In the genomic region with DNA sequence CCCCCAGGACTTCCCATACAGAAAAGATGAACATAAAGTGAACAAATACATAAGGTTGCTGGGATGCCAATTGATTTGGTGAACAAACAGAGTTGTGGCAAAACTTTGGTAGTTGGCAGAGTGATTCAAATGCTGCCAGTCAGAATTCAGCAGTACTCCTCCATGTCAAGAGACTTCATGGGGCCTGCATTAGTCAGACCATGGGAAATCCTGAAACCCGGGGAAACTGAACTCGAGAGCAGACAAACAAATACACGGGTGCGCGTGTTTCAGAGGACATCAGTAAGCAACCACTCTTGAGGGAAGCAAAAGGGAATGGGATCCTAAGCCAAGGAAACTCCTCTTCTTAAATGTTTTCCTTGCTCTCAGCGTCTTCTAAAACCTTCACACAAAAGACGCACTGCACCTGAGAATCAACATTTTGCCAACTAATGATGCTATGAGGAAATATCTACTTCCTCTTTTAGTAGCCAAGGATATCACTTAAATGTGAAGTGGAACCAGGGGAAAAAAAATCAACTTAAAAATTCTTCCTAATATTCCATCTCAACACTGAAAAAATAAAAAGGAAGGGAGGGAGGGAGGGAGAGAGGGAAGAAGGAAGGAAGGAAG, we compare ENCODE assay signal across 27 mouse cellular contexts.
A peak's percentile ranks its signal among the peaks of the same experiment; 100 is the strongest.
DNase-seq lines count a peak whose midpoint lies in the region; ATAC-seq and TF ChIP-seq lines count a peak whose summit lies in the region.
"Had no signal": no experiment of that assay in that cellular context is flagged by ENCODE, and none has a peak within 500 bp of the region (broad histone marks: within the 10 kb centered on the region; RNA-seq: fewer than 3 reads in every experiment).

No protein-coding gene starts in this region.

- peak; percentile 94 for ATAC-seq in megakaryocyte progenitor cell, adult 5-6 weeks (replicated peaks; ENCODE audit: poor library complexity)
- no peak for ATAC-seq in intestine, postnatal 0 days
- ATAC-seq: inflammation-experienced regulatory T-cells, adult 6 months had no signal

- no peak overlapping the region for H3K9ac ChIP-seq in intestine, postnatal 0 days (ENCODE audit: low read depth, low read length)
- H3K9ac ChIP-seq: embryonic facial prominence, embryonic 15.5 days; forebrain, embryonic 13.5 days; heart, embryonic 13.5 days; hindbrain, embryonic 15.5 days; liver, embryonic 14.5 days; midbrain, embryonic 12.5 days; neural tube, embryonic 12.5 days had no signal

- 86% methylated on average over 7 of the region's 7 CpGs for WGBS in thymus, adult 2 months
- WGBS in bone marrow, adult 2 months, result 56% methylated on average over 7 of the region's 7 CpGs
- WGBS in intestine, postnatal 0 days, result 89% methylated on average over 7 of the region's 7 CpGs

- H3K4me3 ChIP-seq in thymus, adult 2 months (ENCODE audit: control insufficient read depth, insufficient read depth, low read length), result no peak overlapping the region
- H3K4me3 ChIP-seq in bone marrow, adult 2 months (replicated peaks; ENCODE audit: control insufficient read depth, low read depth, low read length), result no peak overlapping the region
- no peak overlapping the region for H3K4me3 ChIP-seq in intestine, postnatal 0 days (ENCODE audit: low read depth, low read length)
- H3K4me3 ChIP-seq: embryonic facial prominence, embryonic 10.5 days; embryonic facial prominence, embryonic 15.5 days; forebrain, embryonic 13.5 days; heart, embryonic 13.5 days; hindbrain, embryonic 10.5 days; hindbrain, embryonic 15.5 days; megakaryocyte, embryonic 14.5 days; midbrain, embryonic 12.5 days; myocyte; neural tube, embryonic 12.5 days had no signal

- TF ChIP-seq POLR2A in thymus, adult 2 months (IDR thresholded peaks at IDR 0.05; ENCODE audit: control insufficient read depth, extremely low read depth, insufficient read depth, low read length, poor library complexity), result no peak
- no peak for TF ChIP-seq POLR2A in bone marrow, adult 2 months (IDR thresholded peaks at IDR 0.05; ENCODE audit: borderline replicate concordance, control insufficient read depth, low read depth, low read length)

- no peaks in the 10 kb centered on the region for H3K36me3 ChIP-seq in thymus, adult 2 months (ENCODE audit: control insufficient read depth, insufficient read depth, low read length)
- no peaks in the 10 kb centered on the region for H3K36me3 ChIP-seq in intestine, postnatal 0 days (ENCODE audit: control insufficient read depth, insufficient read depth)
- H3K36me3 ChIP-seq: embryonic facial prominence, embryonic 10.5 days; embryonic facial prominence, embryonic 15.5 days; heart, embryonic 13.5 days; hindbrain, embryonic 10.5 days; hindbrain, embryonic 15.5 days; midbrain, embryonic 12.5 days; neural tube, embryonic 12.5 days had no signal

- no peaks in the 10 kb centered on the region for H3K9me3 ChIP-seq in intestine, postnatal 0 days (ENCODE audit: control insufficient read depth)
- H3K9me3 ChIP-seq: embryonic facial prominence, embryonic 10.5 days; embryonic facial prominence, embryonic 15.5 days; forebrain, embryonic 13.5 days; heart, embryonic 13.5 days; hindbrain, embryonic 10.5 days; hindbrain, embryonic 15.5 days; megakaryocyte, embryonic 14.5 days; midbrain, embryonic 12.5 days; neural tube, embryonic 12.5 days had no signal

- H3K4me1 ChIP-seq in thymus, adult 2 months (replicated peaks; ENCODE audit: control insufficient read depth, insufficient read depth, low read length), result peaks cover 17% of the 10 kb centered on the region
- no peaks in the 10 kb centered on the region; the same call in 1 of the 2 replicates for H3K4me1 ChIP-seq in bone marrow, adult 2 months (ENCODE audit: control insufficient read depth, insufficient read depth, low read length)
- no peaks in the 10 kb centered on the region for H3K4me1 ChIP-seq in intestine, postnatal 0 days (replicated peaks; ENCODE audit: control insufficient read depth, insufficient read depth, low read length)
- H3K4me1 ChIP-seq: embryonic facial prominence, embryonic 15.5 days; forebrain, embryonic 13.5 days; hindbrain, embryonic 15.5 days; neural tube, embryonic 12.5 days had no signal

- no peaks in the 10 kb centered on the region for H3K27me3 ChIP-seq in thymus, adult 2 months (ENCODE audit: control insufficient read depth, insufficient read depth, low read length)
- H3K27me3 ChIP-seq in intestine, postnatal 0 days (replicated peaks; ENCODE audit: control insufficient read depth, insufficient read depth, low read length), result no peaks in the 10 kb centered on the region
- H3K27me3 ChIP-seq: embryonic facial prominence, embryonic 15.5 days; forebrain, embryonic 13.5 days; heart, embryonic 13.5 days; hindbrain, embryonic 15.5 days; megakaryocyte, embryonic 14.5 days; midbrain, embryonic 12.5 days; neural tube, embryonic 12.5 days had no signal

- no peak overlapping the region for H3K27ac ChIP-seq in thymus, adult 2 months (ENCODE audit: control insufficient read depth, insufficient read depth, low read length)
- peak overlapping the region; percentile 7; the same call in 1 of the 2 replicates for H3K27ac ChIP-seq in bone marrow, adult 2 months (ENCODE audit: control insufficient read depth, insufficient read depth, low read depth, low read length, poor library complexity)
- H3K27ac ChIP-seq in intestine, postnatal 0 days (ENCODE audit: low read depth, low read length), result no peak overlapping the region
- H3K27ac ChIP-seq: embryonic facial prominence, embryonic 10.5 days; embryonic facial prominence, embryonic 15.5 days; forebrain, embryonic 13.5 days; heart, embryonic 13.5 days; hindbrain, embryonic 10.5 days; hindbrain, embryonic 15.5 days; liver, embryonic 14.5 days; midbrain, embryonic 12.5 days; neural tube, embryonic 12.5 days had no signal

- DNase-seq in thymus, postnatal 25 days, result peak; percentile 0
- no peak for DNase-seq in thymus, adult 2 months
- no peak for DNase-seq in kidney, postnatal 10 days
- DNase-seq in right cerebral cortex, adult 18-20 months, result no peak
- DNase-seq: adrenal gland, postnatal 25 days; cerebellum, adult 18-20 months; cerebellum, postnatal 10 days; heart, postnatal 10 days; kidney, adult 2 months; layer of hippocampus, postnatal 36 days; left cerebral cortex, postnatal 4 days; lung, adult 2 months had no signal

- H3K4me2 ChIP-seq in intestine, postnatal 0 days (replicated peaks; ENCODE audit: low read depth), result no peak overlapping the region
- H3K4me2 ChIP-seq: embryonic facial prominence, embryonic 15.5 days; forebrain, embryonic 13.5 days; heart, embryonic 13.5 days; hindbrain, embryonic 15.5 days; midbrain, embryonic 12.5 days; neural tube, embryonic 12.5 days had no signal

- TF ChIP-seq CTCF in thymus, adult 2 months (IDR thresholded peaks at IDR 0.05; ENCODE audit: borderline replicate concordance, control insufficient read depth, extremely low read depth, insufficient read depth, low read length, poor library complexity), result no peak
- no peak for TF ChIP-seq CTCF in bone marrow, adult 2 months (IDR thresholded peaks at IDR 0.05; ENCODE audit: control insufficient read depth, insufficient read depth, low read length)
- no peak for TF ChIP-seq CTCF in intestine, postnatal 0 days (IDR thresholded peaks at IDR 0.05; ENCODE audit: low read depth)
